Mouse (Mus musculus): ENCODE data around the gene Col9a3. TPM values are rescaled to one million over a fixed set of nuclear protein-coding genes. Genes with fewer than 3 reads are reported as not detected.

The Col9a3 gene
- 1.1 TPM for polyA plus RNA-seq (2014; fragmentation: Illumina TruSeq; extraction: RNeasy Lipid Tissue Mini Kit (QIAGEN cat#74804); ENCODE audit: low read depth, low replicate concordance)

GRCm38 (mm10) chr2:180597490-180597889 lies at the start of gene Col9a3:
Gene Col9a3, plus strand, starts transcription at chr2:180597790.

DNA sequence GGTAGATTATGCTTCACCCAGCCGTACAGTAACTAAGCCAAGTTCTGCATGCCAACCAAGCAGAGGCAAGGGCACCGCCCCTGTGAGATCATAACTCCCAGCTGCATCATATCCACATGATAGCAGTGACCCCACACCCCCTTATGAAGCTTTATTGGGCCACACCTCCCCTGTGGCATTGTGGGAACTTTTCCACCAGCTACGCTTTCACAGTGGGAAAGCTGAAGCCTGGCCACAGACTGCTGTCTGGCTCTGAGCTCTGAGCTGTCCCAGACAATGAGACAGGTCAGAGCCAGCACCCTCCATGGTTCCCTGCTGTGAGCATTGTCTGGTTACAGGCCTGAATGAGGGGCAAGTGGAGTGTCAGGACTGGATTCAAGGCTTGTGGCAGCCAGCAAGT lies 16.6 kb upstream of the Col9a3 start, which contains the start of gene Mrgbp:
Gene Mrgbp, plus strand, starts transcription at position 303 of the 400 bp plus-strand sequence.

DNA sequence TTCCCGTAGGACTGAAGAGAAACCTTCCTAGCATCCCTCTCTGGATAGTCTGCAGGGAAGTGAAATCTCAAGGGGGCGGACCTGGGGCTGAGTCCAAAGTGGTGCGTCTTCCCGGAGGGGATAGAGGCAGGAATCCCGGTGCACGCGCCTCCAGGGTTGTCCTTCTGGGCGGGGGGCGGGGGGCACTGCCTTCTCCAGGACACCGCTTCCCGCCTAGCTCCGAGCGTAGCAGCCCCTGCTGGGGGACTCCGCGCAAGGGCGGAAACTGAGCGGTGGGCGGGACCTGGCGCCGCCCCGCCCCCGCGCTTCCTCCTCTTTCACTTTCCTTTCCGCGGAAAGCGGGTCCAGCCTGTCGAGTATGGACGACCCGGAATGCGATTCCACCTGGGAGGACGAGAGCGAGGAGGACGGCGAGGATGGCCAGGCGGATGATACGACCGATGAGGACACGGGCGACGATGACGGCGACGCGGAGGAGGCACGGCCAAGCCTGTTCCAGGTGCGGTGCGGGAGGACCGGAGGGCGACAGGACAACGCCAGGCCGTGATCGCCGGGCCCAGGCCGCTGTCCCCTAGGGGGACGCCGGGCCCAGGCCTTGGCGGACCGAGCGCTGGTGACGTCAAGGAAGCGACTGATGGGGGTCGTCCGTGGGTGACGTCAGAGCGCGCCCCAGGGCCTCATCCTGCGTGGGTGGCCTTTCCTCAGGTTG lies 8.3 kb upstream of the Col9a3 start, which contains the start of gene Ogfr:
Gene Ogfr, plus strand, starts transcription at position 123 of the 709 bp plus-strand sequence.

GRCm38 (mm10) chr2:180642555-180643260 lies 45.1 kb downstream of the Col9a3 start, which contains the start of gene Tcfl5:
Gene Tcfl5, minus strand, starts transcription at chr2:180642708.

Other genes with a start within 250 kb of the Col9a3 start
- not detected for gene Slco4a1, start 141.5 kb upstream of the Col9a3 start, polyA plus RNA-seq (2014; fragmentation: Illumina TruSeq; extraction: RNeasy Lipid Tissue Mini Kit (QIAGEN cat#74804); ENCODE audit: low read depth, low replicate concordance)
- 0.11 TPM for gene Ntsr1, start 97.8 kb upstream of the Col9a3 start, polyA plus RNA-seq (2014; fragmentation: Illumina TruSeq; extraction: RNeasy Lipid Tissue Mini Kit (QIAGEN cat#74804); ENCODE audit: low read depth, low replicate concordance)
- gene Mrgbp, start 16.5 kb upstream of the Col9a3 start, polyA plus RNA-seq (2014; fragmentation: Illumina TruSeq; extraction: RNeasy Lipid Tissue Mini Kit (QIAGEN cat#74804); ENCODE audit: low read depth, low replicate concordance): 77.9 TPM
- 9.0 TPM for gene Ogfr, start 8.5 kb upstream of the Col9a3 start, polyA plus RNA-seq (2014; fragmentation: Illumina TruSeq; extraction: RNeasy Lipid Tissue Mini Kit (QIAGEN cat#74804); ENCODE audit: low read depth, low replicate concordance)
- 418 TPM for gene Tcfl5, start 44.9 kb downstream of the Col9a3 start, polyA plus RNA-seq (2014; fragmentation: Illumina TruSeq; extraction: RNeasy Lipid Tissue Mini Kit (QIAGEN cat#74804); ENCODE audit: low read depth, low replicate concordance)
- 33.7 TPM for gene Dido1, start 112.2 kb downstream of the Col9a3 start, polyA plus RNA-seq (2014; fragmentation: Illumina TruSeq; extraction: RNeasy Lipid Tissue Mini Kit (QIAGEN cat#74804); ENCODE audit: low read depth, low replicate concordance)
- gene Gid8, start 112.3 kb downstream of the Col9a3 start, polyA plus RNA-seq (2014; fragmentation: Illumina TruSeq; extraction: RNeasy Lipid Tissue Mini Kit (QIAGEN cat#74804); ENCODE audit: low read depth, low replicate concordance): 39.3 TPM
- gene Slc17a9, start 127.5 kb downstream of the Col9a3 start, polyA plus RNA-seq (2014; fragmentation: Illumina TruSeq; extraction: RNeasy Lipid Tissue Mini Kit (QIAGEN cat#74804); ENCODE audit: low read depth, low replicate concordance): 1.4 TPM
- gene Bhlhe23, start 179.1 kb downstream of the Col9a3 start, polyA plus RNA-seq (2014; fragmentation: Illumina TruSeq; extraction: RNeasy Lipid Tissue Mini Kit (QIAGEN cat#74804); ENCODE audit: low read depth, low replicate concordance): not detected